Mouse (Mus musculus): ENCODE data around the gene Mbd6.
"Not testable (repeated sequence)": the region's sequence is repeated elsewhere in the genome, so short reads cannot be mapped to it uniquely, and the experiment has no call there.

Mbd6 gene

DNA sequence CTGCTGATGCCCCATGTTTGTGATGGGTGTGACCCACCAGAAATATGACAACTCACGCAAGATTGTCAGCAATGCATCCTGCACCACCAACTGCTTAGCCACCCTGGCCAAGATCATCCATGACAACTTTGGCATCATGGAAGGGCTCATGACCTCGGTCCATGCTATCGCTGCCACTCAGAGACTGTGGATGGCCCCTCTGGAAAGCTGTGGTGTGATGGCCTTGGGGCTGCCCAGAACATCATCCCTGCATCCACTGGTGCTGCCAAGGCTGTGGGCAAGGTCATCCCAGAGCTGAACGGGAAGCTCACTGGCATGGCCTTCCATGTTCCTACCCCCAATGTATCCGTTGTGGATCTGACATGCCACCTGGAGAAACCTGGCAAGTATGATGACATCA lies 24.7 kb upstream of the Mbd6 start:
- not testable (repeated sequence) for DNase-seq (ENCODE audit: extremely low spot score, low spot score)

DNA sequence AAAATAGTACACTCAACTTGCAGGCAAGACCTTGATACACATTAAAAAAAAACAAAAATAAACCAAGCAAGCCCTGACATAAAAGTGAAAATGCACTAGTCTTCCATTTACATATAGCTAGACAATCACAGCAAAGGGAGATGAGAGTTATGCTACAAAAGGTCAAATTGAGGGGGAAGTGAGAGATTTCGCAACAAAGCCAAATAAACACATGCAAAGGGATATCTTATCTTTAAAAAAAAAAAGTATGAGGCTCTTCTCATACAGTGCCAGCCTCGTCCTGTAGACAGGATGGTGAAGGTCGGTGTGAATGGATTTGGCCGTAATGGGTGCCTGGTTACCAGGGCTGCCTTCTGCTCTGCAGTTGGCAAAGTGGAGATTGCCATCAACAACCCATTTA lies 24.0 kb upstream of the Mbd6 start:
- DNase-seq (ENCODE audit: extremely low spot score, low spot score), result no peak

DNA sequence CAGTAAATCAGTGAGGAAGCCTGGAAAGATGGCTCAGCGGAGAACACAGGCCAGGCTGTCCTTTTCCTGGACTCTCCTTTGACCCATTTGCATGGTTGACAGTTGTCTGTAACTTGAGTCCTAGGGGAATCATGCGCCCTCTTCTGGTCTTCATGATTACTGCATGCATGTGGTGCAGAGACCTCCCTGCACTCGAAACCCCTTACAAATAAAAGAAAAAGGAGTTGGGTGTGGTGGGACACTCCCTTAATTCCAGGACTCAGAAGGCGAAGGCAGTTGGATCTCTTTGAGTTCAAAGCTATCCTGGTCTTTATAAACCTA lies 23.5 kb upstream of the Mbd6 start:
- peak; percentile 89 for DNase-seq (ENCODE audit: extremely low spot score, low spot score)

DNA sequence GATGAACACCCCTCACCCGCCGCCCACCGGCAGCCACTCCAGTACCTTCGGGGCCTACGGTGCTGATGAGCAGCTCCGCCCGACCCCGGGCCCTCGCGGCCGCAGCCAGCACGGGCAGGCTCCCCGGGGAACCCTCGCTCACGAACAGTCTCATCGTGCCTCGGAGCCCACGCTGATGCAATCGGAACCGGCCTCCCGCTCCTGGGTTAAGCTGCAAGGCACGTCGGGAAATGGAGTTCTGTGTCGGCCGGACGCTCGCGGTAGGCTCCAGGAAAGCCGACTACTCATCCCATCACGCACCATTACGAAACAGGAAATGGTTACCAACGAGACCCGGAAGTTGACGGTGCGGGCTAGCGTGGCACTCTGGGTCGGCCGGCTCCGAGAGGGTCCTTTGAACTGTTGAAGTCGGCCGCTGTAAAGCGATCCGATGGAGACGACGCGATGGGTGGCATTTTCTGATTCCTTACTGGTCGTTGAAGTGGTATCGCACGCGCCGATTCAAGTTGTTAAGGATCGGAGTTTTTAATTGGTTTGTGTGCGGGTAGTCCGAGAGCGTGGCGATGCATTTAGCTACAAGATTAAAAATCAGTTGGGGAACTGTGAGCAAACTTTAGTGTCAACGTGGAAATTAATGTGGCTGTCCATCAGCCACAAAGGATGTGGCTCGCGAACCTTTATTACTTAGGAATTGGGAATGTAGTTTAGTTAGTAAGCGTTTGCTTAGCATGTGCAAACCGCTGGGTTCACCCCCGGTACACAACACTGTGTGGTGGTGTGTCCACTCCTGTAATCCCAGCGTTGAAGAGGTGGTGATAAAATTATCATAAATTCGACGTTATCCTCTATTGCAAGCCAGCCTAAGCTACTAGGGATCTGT lies 22.9 kb upstream of the Mbd6 start, which contains the start of gene Mars:
Gene Mars (minus strand): TSS at position 311 of the 880 bp plus-strand sequence.
- DNase-seq (ENCODE audit: extremely low spot score, low spot score), result peak; percentile 93

- DNase-seq (ENCODE audit: extremely low spot score, low spot score), result no peak
Observed at GRCm38 (mm10) chr10:127310523-127311475, 22.0 kb upstream of the Mbd6 start.

GRCm38 (mm10) chr10:127309167-127309566 lies 20.3 kb upstream of the Mbd6 start:
- DNase-seq (ENCODE audit: extremely low spot score, low spot score), result not testable (repeated sequence)

- DNase-seq (ENCODE audit: extremely low spot score, low spot score), result no peak
Observed at GRCm38 (mm10) chr10:127303136-127303535, 14.3 kb upstream of the Mbd6 start.

- no peak for DNase-seq (ENCODE audit: extremely low spot score, low spot score)
Observed at GRCm38 (mm10) chr10:127300361-127300760, 11.5 kb upstream of the Mbd6 start.

DNA sequence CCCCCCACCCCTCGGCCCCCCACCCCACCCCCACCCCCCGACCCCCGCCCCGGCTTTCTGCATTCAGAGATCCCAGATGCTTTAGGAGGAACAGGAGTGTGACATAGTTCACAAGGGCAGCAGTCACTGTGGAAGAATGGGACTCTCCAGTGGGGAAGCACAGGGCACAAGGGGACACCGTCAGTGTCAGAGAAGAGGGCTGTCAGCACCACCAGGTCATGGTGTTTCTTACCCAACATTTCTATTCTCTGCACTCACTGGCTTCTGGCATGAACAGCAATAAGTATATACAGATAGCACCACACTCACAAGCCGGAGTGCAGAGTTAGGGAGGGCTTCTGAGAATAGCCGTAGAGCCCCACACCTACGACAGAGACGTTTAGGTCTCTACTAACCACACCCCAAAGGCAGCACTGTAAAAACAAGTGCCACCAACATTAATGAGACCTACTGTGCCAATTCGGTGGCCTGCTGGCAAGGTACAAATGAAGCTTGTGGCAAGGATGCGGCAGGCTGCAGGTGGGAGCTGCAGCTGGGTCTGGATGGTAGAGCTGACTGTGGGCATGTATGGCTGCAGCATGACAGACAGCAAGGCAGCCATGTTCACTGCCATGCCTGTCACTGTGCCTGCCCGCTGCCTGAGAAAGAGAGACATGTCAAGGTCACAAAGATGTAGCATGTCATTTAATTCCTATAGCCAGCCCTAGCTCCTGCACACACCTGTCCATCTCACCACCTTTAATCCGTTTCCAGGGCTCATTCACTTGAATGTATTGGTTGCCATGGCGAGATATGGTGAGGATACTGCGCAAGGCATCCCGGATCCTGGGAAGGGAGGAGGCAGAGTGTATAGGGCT lies 8.4 kb upstream of the Mbd6 start:
- no peak for DNase-seq (ENCODE audit: extremely low spot score, low spot score)

GRCm38 (mm10) chr10:127295986-127296794 lies 7.4 kb upstream of the Mbd6 start:
- DNase-seq (ENCODE audit: extremely low spot score, low spot score), result no peak

DNA sequence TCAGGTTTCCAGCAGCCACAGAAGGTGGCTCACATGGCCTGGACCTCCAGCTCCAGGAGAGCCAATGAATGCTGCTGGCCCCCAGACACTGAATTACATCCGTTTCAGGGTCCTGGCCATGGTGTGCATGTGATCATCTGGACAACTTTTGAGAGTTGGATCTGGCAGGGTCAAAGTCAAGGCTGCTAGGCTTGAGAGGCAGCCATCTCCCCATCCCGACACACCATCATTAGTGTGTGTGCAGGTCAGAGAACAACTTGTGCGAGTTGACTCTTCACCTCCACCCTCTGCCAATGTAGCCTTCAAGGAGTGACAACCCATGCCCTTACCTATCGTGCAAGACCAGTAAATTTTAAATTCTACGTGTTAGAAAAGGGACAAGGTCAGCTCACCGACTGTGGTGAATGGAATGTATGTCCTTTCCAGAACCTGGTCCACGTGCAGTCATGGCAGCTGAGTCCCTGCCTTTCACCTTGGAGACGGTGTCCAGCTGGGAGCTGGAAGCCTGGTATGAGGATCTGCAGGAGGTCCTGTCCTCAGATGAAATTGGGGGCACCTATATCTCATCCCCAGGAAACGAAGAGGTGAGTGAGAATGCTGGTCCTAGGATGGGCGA lies 6.2 kb upstream of the Mbd6 start:
- DNase-seq (ENCODE audit: extremely low spot score, low spot score), result no peak

DNA sequence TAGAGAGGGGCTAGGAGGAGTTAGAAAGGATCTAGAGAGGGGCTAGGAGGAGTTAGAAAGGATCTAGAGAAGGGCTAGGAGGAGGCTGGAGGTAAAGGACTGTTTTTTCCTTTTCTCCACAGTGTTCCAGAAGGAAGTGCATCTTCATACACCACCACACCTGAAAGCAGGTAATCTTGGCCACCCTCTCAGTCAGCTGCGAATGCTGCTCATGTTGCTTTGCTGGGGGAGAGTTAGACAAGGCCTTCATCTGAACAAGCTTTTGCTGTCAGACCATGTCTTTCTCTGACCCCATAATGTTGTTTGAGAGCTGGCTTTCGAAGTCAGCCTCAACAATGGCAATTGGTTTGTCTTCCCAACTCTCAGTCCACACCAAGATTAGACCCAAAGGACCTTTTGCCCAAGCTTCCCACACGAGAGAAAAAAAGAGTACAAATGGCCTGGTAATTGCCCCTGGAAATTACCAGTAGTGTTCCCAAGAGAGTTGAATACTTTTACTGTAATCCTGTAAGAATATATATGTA lies 4.8 kb upstream of the Mbd6 start:
- DNase-seq (ENCODE audit: extremely low spot score, low spot score), result no peak

- DNase-seq (ENCODE audit: extremely low spot score, low spot score), result no peak
Observed at GRCm38 (mm10) chr10:127292987-127293538, 4.2 kb upstream of the Mbd6 start.

DNA sequence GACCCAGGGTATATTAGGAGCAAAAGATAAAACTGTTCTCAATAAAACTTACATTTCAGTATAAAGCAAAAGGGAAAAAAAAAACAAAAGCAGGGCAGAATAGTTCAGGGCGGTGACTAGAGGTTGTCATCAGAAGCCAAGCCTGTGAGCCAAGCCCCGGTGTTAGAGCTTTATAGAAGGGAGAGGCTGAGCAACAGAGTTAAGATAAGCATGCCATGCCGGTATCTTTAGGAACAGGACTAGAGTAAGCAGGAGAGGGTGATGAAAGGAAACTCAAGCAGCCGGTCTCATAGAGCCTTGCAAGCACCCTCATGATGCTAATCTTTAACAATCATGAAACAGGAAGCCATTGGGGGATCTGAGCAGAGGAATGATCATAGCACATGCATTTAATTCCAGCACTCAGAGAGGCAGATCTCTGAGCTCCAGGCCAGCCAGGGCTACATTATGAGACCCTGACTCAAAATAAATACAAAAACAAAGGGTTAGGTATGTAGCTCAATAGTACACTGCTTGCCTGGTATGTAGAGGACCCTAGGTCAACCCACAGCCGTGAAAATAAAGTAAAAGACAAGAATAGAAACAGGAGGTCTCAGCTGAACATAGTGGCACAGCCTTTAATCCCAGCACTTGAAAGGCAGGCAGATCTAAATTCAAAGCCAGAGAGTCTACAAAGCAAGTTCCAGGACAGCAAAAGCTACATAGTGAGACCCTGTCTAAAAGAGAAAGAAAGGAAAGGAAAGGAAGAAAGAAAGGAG lies 3.2 kb upstream of the Mbd6 start:
- DNase-seq (ENCODE audit: extremely low spot score, low spot score), result no peak

DNA sequence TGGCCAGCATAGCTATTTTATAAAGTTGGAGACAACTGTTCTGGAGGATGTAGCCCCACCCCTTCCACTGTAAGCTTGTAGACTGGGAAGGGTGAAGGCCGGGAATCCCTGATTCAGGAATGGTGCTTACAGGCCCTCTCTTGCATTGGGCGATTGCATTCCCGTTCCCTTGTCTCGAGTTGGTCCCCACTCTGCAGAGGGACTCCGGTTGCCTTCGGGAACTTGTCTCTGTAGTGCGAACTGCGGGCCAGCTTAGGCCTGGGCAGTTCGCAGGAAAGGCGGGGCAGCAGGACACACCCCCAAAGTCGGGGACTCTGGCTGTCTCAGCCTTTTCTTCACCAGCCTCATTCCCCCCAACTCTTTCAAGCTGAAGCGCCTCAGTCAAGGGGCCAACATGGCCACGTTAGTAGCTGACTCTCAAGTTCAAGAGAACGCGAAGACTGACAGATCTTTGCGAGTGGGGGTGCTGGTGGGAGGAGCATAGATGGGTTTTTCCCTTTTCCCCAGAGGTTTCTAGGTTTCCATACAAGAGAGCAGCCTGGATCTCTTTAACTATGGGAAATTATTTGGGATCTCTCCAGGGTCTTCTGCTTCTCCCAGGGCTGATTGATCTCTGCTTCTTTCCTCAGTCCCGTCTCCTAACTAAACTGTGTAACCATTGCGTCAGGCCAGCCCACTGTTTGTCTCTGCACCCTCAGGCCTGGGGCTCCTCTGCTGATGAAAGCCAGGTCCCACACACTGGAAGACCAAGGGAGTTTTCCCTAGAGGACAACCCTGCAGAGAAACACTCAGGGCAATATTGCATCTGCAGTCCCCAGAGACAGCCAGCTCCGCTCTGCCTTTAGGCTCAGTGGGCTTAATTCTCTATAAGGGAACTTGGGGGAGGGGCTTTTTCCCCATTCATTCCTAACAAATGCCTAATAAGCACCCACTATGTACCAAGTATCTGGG lies 2.4 kb upstream of the Mbd6 start:
- no peak for DNase-seq (ENCODE audit: extremely low spot score, low spot score)

DNA sequence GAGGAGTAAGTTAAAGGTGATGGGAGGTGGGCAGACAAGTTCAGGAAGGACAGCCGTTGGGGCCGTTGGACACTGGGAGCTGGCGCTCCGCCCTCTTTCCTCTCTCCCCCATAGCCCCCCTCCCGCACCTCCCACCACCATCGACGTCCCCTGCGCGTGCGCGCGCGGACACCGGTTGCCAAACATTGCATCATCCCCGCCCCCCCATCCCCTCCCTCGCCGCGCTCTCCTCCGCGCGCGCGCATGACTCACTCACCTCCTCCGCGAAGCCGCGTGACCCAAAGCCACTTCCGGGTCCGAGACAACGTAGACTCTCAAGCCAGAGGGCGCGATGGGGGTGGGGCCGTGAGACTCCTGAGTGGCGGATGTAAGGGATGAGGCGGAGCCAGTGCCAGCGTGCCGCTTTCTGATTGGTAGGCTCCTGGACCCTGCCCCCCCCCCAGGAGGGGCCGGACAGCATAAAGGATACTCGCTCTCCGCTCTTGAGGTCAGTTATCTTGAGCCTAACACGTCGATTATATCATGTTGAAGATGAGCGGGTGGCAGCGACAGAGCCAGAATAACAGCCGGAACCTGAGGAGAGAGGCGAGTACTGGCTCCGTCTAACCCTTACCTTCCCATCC lies 1.6 kb upstream of the Mbd6 start:
- peak; percentile 100 for DNase-seq (ENCODE audit: extremely low spot score, low spot score)

DNA sequence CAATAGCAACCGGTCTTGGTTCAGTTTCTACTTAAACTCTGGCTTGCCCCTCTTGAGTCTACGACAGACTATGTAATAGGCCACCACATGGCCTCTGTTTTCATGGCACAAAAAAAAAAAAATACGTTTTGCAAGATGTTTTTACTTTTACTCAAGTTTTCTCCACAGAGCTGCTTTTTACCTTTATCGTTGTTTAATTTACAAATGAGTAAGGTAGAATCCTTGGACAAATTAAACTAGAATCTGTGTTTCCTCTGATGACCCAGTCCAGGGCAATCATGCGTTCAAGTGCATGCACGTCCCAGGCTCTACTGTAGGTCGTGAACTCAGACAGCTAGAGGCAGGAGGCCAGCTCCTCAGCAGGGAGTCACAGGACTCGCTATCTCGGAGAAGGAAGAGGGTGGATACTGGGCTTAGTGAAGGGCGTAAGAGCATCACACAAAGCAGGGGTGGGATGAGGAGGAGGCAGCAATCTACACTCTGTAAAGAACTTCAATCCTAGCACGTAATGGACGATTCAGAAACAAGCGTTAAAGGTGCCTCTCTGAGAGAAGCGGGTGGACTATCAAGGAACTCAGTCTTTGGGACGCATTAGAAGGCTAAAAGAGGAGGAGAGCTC lies 864 bp upstream of the Mbd6 start:
- no peak for DNase-seq (ENCODE audit: extremely low spot score, low spot score)
